Mouse (Mus musculus): ENCODE results near the gene Ccnf. TPM values are rescaled to one million over a fixed set of nuclear protein-coding genes. Genes with fewer than 3 reads are reported as not detected.

Gene Ccnf
- total and polyA plus RNA-seq, 2 experiments from 2014 or later, result 7.1 to 10.2 TPM

GRCm38 (mm10) chr17:24173423-24173822, 77.9 kb downstream of the Ccnf start:
- H3K4me2 ChIP-seq (ENCODE audit: low read depth, low read length), result no peak overlapping the region
- no peak overlapping the region for H3K9ac ChIP-seq (replicated peaks; ENCODE audit: low read length)
- peak; percentile 94 for TF ChIP-seq CTCF (IDR thresholded peaks at IDR 0.05; ENCODE audit: low read depth)
- H3K4me3 ChIP-seq (ENCODE audit: low read length), result no peak overlapping the region
- H3K9me3 ChIP-seq (ENCODE audit: low read length), result no peaks in the 10 kb centered on the region
- no peaks in the 10 kb centered on the region for H3K27me3 ChIP-seq (ENCODE audit: insufficient read depth, low read length)
- DNase-seq (ENCODE audit: low spot score), result peak; percentile 88
- 0 out of 2 replicates have a peak, but pooled peaks cover 5% of the 10 kb centered on the region for H3K4me1 ChIP-seq (ENCODE audit: insufficient read depth, low read length)
- no peak overlapping the region for H3K27ac ChIP-seq
- no peaks in the 10 kb centered on the region for H3K36me3 ChIP-seq (ENCODE audit: insufficient read depth, low read length)
- WGBS, result 2% methylated on average over 3 of the region's 3 CpGs
- ATAC-seq, result no peak

Small RNAs within 50 kb of the gene (microRNA-seq; reads per million reads assigned to microRNA genes)
- 1.2 to 1.4 reads per million in 2 experiments for gene Mir5134
- gene Mir6965, result 0 to 0.18 reads per million in 2 experiments

Other genes with a start within 250 kb of the Ccnf start
- not detected in 2 replicates for gene Prss27, start 213.3 kb downstream of the Ccnf start, total RNA-seq (2014; rRNA removed)
- 0.14 TPM in 1 of 2 replicates, not detected in the other for gene Prss27, start 213.3 kb downstream of the Ccnf start, polyA plus RNA-seq (2015; fragmentation: Nextera tagmentation; extraction: Ambion mirVana)
- gene Kctd5, start 178.0 kb downstream of the Ccnf start, total RNA-seq (2014; rRNA removed), result 106 and 109 TPM in 2 replicates
- 91.4 and 95.7 TPM in 2 replicates for gene Kctd5, start 178.0 kb downstream of the Ccnf start, polyA plus RNA-seq (2015; fragmentation: Nextera tagmentation; extraction: Ambion mirVana)
- 49.2 and 54.1 TPM in 2 replicates for gene Pdpk1, start 100.6 kb downstream of the Ccnf start, total RNA-seq (2014; rRNA removed)
- 51.4 and 56.3 TPM in 2 replicates for gene Pdpk1, start 100.6 kb downstream of the Ccnf start, polyA plus RNA-seq (2015; fragmentation: Nextera tagmentation; extraction: Ambion mirVana)
- 42.0 and 53.0 TPM in 2 replicates for gene Amdhd2, start 87.7 kb downstream of the Ccnf start, total RNA-seq (2014; rRNA removed)
- gene Amdhd2, start 87.7 kb downstream of the Ccnf start, polyA plus RNA-seq (2015; fragmentation: Nextera tagmentation; extraction: Ambion mirVana), result 38.4 and 40.0 TPM in 2 replicates
- 780 and 854 TPM in 2 replicates for gene Atp6v0c, start 81.8 kb downstream of the Ccnf start, total RNA-seq (2014; rRNA removed)
- 2,172 and 2,275 TPM in 2 replicates for gene Atp6v0c, start 81.8 kb downstream of the Ccnf start, polyA plus RNA-seq (2015; fragmentation: Nextera tagmentation; extraction: Ambion mirVana)
- gene Tbc1d24, start 45.9 kb downstream of the Ccnf start, total RNA-seq (2014; rRNA removed), result 145 and 151 TPM in 2 replicates
- gene Tbc1d24, start 45.9 kb downstream of the Ccnf start, polyA plus RNA-seq (2015; fragmentation: Nextera tagmentation; extraction: Ambion mirVana), result 21.1 and 22.8 TPM in 2 replicates
- gene Ntn3, start 42.0 kb downstream of the Ccnf start, total RNA-seq (2014; rRNA removed), result 26.9 and 32.5 TPM in 2 replicates
- gene Ntn3, start 42.0 kb downstream of the Ccnf start, polyA plus RNA-seq (2015; fragmentation: Nextera tagmentation; extraction: Ambion mirVana), result 4.1 and 4.3 TPM in 2 replicates
- gene Tedc2, start 30.6 kb downstream of the Ccnf start, total RNA-seq (2014; rRNA removed), result 18.5 and 19.3 TPM in 2 replicates
- gene Tedc2, start 30.6 kb downstream of the Ccnf start, polyA plus RNA-seq (2015; fragmentation: Nextera tagmentation; extraction: Ambion mirVana), result 9.8 and 10.2 TPM in 2 replicates
- 0.90 and 1.5 TPM in 2 replicates for gene Abca17, start 99.6 kb upstream of the Ccnf start, total RNA-seq (2014; rRNA removed)
- gene Abca17, start 99.6 kb upstream of the Ccnf start, polyA plus RNA-seq (2015; fragmentation: Nextera tagmentation; extraction: Ambion mirVana), result 1.0 and 1.2 TPM in 2 replicates
- 98.9 and 102 TPM in 2 replicates for gene Abca3, start 100.5 kb upstream of the Ccnf start, total RNA-seq (2014; rRNA removed)
- gene Abca3, start 100.5 kb upstream of the Ccnf start, polyA plus RNA-seq (2015; fragmentation: Nextera tagmentation; extraction: Ambion mirVana), result 26.1 and 27.3 TPM in 2 replicates
- gene Rnps1, start 163.1 kb upstream of the Ccnf start, total RNA-seq (2014; rRNA removed), result 234 and 244 TPM in 2 replicates
- gene Rnps1, start 163.1 kb upstream of the Ccnf start, polyA plus RNA-seq (2015; fragmentation: Nextera tagmentation; extraction: Ambion mirVana), result 287 and 295 TPM in 2 replicates
- gene Eci1, start 175.2 kb upstream of the Ccnf start, total RNA-seq (2014; rRNA removed), result 45.2 and 47.9 TPM in 2 replicates
- 56.8 and 60.6 TPM in 2 replicates for gene Eci1, start 175.2 kb upstream of the Ccnf start, polyA plus RNA-seq (2015; fragmentation: Nextera tagmentation; extraction: Ambion mirVana)
- 4.7 and 7.0 TPM in 2 replicates for gene Dnase1l2, start 191.6 kb upstream of the Ccnf start, total RNA-seq (2014; rRNA removed)
- gene Dnase1l2, start 191.6 kb upstream of the Ccnf start, polyA plus RNA-seq (2015; fragmentation: Nextera tagmentation; extraction: Ambion mirVana), result 0.71 and 1.1 TPM in 2 replicates
- 32.4 and 36.3 TPM in 2 replicates for gene E4f1, start 218.8 kb upstream of the Ccnf start, total RNA-seq (2014; rRNA removed)
- gene E4f1, start 218.8 kb upstream of the Ccnf start, polyA plus RNA-seq (2015; fragmentation: Nextera tagmentation; extraction: Ambion mirVana), result 28.0 and 33.5 TPM in 2 replicates
- 71.7 and 74.1 TPM in 2 replicates for gene Pgp, start 218.9 kb upstream of the Ccnf start, total RNA-seq (2014; rRNA removed)
- 94.1 and 97.6 TPM in 2 replicates for gene Pgp, start 218.9 kb upstream of the Ccnf start, polyA plus RNA-seq (2015; fragmentation: Nextera tagmentation; extraction: Ambion mirVana)
- 0.47 and 4.0 TPM in 2 replicates for gene Bricd5, start 222.4 kb upstream of the Ccnf start, total RNA-seq (2014; rRNA removed)
- gene Bricd5, start 222.4 kb upstream of the Ccnf start, polyA plus RNA-seq (2015; fragmentation: Nextera tagmentation; extraction: Ambion mirVana), result 1.3 and 1.4 TPM in 2 replicates
- gene Mlst8, start 227.6 kb upstream of the Ccnf start, total RNA-seq (2014; rRNA removed), result 45.9 and 55.3 TPM in 2 replicates
- 26.3 and 26.4 TPM in 2 replicates for gene Mlst8, start 227.6 kb upstream of the Ccnf start, polyA plus RNA-seq (2015; fragmentation: Nextera tagmentation; extraction: Ambion mirVana)
- gene Caskin1, start 237.1 kb upstream of the Ccnf start, total RNA-seq (2014; rRNA removed), result 152 and 163 TPM in 2 replicates
- 42.1 and 43.7 TPM in 2 replicates for gene Caskin1, start 237.1 kb upstream of the Ccnf start, polyA plus RNA-seq (2015; fragmentation: Nextera tagmentation; extraction: Ambion mirVana)

Data from hindbrain, postnatal 0 days (tissue).